Mouse (Mus musculus): Measurements from ENCODE around the gene Pcp4l1.

DNA sequence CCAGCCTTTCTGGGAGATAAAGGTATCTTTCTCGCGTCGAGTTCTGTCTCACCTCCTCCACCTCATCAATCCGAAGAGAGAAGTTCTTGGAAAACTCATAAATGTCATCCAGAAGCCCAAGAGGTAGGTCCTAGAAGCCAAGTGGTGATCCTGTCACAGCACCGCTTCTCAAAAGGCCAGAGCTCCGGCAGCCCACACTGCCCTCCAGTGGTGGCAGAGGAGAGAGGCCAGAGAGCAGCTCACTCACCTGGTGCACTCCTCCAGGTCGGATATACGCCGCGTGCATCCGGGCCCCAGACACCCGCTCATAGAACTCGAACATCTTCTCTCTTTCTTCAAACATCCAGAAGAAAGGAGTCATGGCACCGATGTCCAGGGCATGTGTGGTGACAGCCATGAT lies 42.4 kb upstream of the Pcp4l1 start:
- peak; percentile 73 for TF ChIP-seq CTCF (IDR thresholded peaks at IDR 0.05; ENCODE audit: insufficient read depth, low read length)
- TF ChIP-seq POLR2A (IDR thresholded peaks at IDR 0.05; ENCODE audit: borderline replicate concordance, extremely low read depth, low read depth, low read length) = no peak

Data from lung, adult 2 months (tissue).